Mouse (Mus musculus): ENCODE measurements at regions not wholly inside any gene's neighbourhood (a gene's known extent, or its start where the extent isn't known, plus 50 kb on each side); places are given as distances from the start of the nearest gene placed in this dataset.

DNA sequence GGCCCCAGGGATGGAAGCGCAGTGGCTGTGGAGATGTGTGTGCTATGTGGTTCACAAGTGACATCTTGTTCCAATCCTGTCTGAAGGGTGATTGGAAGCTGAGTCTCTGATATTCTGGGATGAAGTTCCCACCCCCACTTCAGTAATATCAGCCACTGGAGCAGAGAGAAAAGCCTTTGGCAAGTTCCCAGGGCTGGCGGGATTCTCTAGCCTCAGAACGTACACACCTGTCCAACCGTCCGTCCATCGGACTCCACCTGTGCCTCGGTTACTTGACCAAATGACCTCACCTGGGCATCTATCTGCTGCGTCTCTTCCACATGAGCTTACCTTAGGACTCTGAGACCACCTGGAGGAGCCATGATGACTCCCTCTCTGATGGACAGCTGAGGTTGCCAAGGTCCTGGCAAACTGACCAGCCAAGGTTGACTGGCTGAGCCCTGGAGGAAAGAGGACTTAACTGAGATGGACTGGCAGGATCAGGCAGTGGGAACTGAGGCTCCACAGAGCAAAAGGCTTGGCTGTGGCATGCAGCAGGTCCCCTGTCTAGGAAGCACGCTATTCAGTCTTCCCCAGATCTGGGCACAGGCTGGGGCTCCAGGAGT, 152.5 kb upstream of the A530016L24Rik start:
- DNase-seq (ENCODE audit: low spot score) = no peak

DNA sequence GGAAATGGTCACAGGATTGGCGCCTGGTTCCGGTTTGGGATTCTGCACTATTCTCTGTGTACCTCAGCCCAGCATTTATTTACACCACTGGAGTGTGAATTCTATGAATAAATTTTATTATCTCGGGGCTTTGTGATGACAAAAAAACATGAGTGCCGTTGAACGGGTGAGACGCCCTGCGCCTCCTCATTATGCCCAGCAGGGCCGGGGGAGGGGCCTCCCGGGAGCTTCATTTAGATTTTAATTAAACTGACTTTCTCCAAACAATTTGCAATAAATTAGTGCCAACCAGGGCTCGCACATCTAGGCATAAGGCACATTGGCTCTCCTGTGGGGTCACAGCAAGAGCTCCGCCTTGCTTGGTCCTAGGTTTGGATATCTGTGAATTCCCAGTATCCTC, 151.8 kb upstream of the A530016L24Rik start:
- DNase-seq (ENCODE audit: low spot score) = no peak

DNA sequence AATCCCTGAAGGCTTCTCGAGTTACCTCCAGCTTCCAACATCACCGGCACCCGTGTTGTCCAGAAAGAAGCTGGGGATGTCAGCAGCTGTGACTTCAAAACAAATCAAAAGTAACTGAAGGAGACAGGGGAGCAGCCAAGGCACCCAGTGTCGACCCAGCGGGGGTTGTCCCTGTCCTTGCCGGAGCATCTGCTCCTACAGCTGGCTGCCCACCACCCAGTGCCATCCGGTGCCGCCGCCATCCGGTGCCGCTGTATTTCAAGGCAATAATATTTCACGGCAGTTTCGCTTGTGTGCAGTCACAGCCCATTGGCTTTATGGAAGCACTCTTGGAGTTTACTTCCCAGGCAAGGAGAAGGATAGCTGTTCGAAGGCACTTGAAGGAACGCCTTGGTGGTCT, 150.3 kb upstream of the A530016L24Rik start:
- no peak for DNase-seq (ENCODE audit: low spot score)

DNA sequence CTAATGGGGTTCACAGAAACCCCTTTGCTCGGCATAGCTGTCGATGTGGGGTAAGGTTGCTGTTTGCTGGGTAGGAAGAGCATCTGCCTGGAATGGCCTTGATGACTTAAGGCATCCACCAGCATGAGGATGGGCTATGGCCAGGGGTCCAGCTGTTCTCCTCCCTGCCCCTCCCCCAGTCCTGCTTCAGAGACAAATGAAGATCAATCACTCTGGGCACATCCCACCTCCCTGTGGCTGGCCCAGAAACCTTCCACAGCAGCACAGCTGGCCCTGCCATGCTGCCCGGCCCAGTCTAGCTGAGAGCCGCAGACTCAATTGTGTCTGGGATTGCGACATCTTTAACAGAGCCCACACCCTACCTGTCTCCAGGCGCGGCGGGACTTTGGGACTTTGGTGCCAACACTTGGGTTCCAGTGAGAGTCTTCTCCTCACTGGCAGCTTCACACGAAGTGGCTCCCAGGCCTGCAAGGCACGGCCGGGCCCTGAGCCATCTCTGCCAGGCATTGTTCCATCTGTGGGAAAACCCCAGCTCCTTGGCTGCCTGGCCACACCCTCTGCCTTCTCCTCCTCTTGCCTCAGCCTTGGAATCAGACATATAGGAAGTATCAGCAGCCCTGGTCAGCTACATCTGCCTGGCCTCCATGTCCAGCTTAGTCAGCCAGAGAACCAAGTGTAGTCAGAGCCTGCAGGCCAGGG, 149.6 kb upstream of the A530016L24Rik start:
- peak; percentile 80 for DNase-seq (ENCODE audit: low spot score)

DNA sequence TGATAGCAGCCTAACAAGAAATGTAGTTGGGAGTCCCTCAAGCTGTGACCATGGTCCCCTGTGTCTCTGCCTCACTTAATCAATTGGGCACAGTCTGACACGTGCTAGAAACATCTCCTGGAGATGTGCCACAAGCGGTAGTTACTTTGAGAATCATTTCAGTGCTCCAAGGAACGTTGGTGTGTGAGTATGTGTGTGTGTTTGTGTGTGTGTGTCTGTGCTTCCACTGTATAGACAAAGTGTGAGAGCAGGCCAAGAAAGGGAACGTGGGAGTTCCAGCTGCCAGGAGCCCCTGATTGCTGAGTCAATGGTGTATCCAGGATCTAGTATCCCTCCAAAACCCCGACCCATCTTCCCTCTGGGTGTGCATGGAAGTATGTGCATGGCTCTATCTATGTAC, 149.0 kb upstream of the A530016L24Rik start:
- DNase-seq (ENCODE audit: low spot score) = no peak

- no peak for DNase-seq (ENCODE audit: low spot score)
Observed at GRCm38 (mm10) chr12:112341726-112342469, 147.3 kb upstream of the A530016L24Rik start.

DNA sequence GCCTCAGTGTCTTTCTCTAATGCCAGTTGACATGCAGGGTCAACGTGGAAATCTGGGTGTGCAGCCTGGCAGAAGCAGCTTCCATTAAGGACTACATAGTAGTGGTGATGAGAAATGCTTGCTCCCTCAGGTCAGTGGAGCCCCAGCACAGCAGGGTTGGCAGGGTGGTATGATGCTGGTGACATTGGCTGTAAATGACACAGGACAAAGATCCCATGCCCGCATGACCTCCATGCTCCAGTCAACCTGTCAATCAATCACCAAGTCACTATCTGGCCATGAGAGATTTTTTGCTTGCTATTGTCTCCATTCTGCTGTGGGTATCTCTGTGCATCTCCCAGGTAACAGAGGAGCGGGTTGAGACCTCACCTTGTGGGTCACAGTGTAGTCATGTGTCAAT, 146.2 kb upstream of the A530016L24Rik start:
- no peak for DNase-seq (ENCODE audit: low spot score)

GRCm38 (mm10) chr12:112344285-112344684, 145.0 kb upstream of the A530016L24Rik start:
- no peak for DNase-seq (ENCODE audit: low spot score)

DNA sequence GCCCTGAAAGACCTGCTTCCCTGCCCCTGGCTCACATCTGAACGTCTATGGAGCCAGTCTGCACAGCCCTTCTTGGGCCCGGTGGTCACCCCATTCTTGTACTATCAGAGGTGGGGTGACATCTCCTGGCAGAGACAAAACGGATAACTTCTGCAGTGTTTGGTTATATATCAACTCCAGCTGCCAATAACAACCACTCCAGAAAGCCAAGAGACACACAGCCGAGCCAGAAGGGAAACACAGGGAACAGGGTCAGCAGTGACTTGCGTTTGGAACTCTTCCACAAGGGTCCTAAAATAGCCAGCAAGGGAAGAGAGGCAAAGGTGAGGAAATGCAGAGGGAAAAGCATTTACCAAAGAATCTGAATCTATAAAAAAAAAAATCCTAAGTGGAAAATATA, 143.5 kb upstream of the A530016L24Rik start:
- no peak for DNase-seq (ENCODE audit: low spot score)

GRCm38 (mm10) chr12:112348116-112348515, 141.1 kb upstream of the A530016L24Rik start:
- DNase-seq (ENCODE audit: low spot score) = no peak

- DNase-seq (ENCODE audit: low spot score) = peak; percentile 21
Observed at GRCm38 (mm10) chr12:112349676-112350318, 139.5 kb upstream of the A530016L24Rik start.

GRCm38 (mm10) chr12:112350733-112351132, 138.5 kb upstream of the A530016L24Rik start:
- peak; percentile 44 for DNase-seq (ENCODE audit: low spot score)

- no peak for DNase-seq (ENCODE audit: low spot score)
Observed at GRCm38 (mm10) chr12:112363349-112363748, 125.9 kb upstream of the A530016L24Rik start.

- DNase-seq (ENCODE audit: low spot score) = no peak
Observed at GRCm38 (mm10) chr12:112367221-112367620, 122.0 kb upstream of the A530016L24Rik start.

DNA sequence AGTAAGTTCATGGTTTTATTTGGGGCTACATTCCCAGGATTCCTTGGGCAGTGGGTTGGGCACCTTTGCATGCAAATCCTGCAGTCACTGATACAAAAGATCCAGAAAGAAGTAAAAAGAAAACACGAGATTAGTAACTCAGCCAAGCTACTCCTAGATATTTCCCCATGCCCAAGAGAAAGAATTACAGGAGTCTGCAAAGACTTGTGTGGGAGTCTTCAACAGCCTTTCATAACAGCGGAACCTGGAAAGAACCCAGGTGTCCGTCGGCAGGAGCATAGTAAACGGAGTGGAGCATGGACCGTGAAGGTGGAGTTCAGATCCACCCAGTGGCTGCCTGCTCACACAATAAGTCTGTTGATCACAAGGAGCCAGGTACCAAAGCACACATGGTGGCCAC, 121.1 kb upstream of the A530016L24Rik start:
- no peak for DNase-seq (ENCODE audit: low spot score)

GRCm38 (mm10) chr12:112369581-112370371, 119.5 kb upstream of the A530016L24Rik start:
- no peak for DNase-seq (ENCODE audit: low spot score)

DNA sequence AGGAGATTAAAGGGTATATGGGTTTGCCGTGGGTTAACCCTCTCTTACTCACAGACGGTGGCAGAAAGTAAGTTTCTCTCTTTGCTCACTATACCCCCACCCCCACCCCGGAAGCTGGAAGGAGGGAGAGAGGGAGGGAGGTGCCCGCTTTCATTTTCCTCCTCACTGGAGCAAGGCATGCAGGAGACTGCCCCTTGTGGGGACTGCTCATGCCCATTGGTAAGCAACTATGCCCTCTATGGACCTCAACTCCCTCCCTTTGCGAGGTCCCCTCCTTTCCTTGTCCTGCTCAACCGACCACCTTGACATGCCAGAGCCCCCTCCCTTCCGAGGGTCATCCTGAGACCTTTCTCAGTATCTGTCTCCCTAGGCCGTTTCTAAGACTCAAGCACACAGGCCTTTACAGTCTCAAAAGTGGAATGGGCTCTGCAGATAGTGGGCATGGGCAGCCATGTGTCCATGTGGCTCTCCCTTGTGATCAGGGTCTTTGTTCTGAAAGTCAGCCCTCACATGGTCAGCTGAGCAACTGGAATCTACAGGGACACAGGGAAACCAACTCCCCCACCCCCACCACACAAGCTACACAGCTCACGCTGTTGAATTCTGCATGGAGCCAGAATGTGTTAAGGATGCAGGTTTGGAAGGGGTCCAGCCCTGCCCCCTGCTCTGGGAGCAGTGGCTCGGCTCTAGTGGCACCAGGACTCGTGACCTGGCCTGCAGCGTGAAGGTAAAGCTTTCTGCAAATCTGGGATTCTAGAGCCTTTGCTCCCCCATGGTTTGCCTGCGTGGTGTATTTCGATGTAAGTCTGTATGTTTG, 116.8 kb upstream of the A530016L24Rik start:
- no peak for DNase-seq (ENCODE audit: low spot score)

DNA sequence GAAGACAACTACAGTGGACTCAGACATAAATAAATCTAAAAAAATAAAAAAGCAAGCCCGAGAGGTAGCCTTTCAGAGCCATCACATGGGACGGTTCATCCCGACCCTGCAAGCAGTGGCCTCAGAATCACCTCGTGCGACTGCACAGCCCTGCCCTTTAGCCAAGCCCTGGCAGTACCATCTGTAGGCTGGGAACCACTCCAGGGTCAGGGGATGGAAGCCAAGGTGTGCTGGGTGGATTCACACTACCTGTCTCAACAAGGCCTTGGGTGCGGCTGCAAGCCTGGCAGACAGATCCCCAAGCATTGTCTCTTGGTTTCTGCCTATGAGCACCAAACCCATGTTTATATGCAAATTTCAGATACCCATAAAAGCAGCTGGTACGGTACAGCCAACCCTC, 115.3 kb upstream of the A530016L24Rik start:
- no peak for DNase-seq (ENCODE audit: low spot score)

GRCm38 (mm10) chr12:112376236-112376635, 113.0 kb upstream of the A530016L24Rik start:
- DNase-seq (ENCODE audit: low spot score) = no peak

- no peak for DNase-seq (ENCODE audit: low spot score)
Observed at GRCm38 (mm10) chr12:112376701-112377100, 112.5 kb upstream of the A530016L24Rik start.
